Mouse (Mus musculus) lung, postnatal 0 days (tissue): Measurements from ENCODE around the gene BC003965.

Experiments used
- CTCF ChIP-seq: IDR thresholded peaks from 2 replicates; pipeline ENCODE4 v1.5.1; 2016; ENCODE audit warnings: antibody characterized with exemption, mild to moderate bottlenecking
- EP300 ChIP-seq: IDR thresholded peaks from 2 replicates; pipeline ENCODE4 v1.6.1; 2016; ENCODE audit warnings: antibody characterized with exemption, mild to moderate bottlenecking, control low read depth

DNA sequence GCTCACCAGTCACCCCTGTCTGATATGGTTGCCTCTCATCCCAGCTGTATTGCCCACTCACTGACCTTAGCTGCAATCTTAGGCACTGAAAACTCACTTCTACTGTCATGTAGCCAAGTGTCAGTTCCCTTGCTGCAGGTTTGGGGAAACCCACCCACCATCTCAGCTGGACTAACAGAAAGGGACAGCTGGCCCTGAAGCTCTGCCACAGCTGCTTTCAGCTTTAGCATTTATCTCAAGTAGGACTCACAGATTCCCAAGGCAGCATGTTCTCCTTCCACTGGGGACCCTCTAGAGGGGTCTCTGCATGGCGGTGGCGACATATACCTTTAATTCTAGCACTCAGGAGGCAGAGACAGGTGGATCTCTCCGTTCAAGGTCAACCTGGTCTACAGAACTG is 19.6 kb upstream of the BC003965 start:
- no peak for TF ChIP-seq CTCF
- no peak for TF ChIP-seq EP300
